Mouse (Mus musculus) MEL (cell line): ENCODE measurements at regions not wholly inside any gene's neighbourhood (a gene's known extent, or its start where the extent isn't known, plus 50 kb on each side); places are given as distances from the start of the nearest gene placed in this dataset.

Experiments
- DNase-seq: peaks from one replicate; pipeline ENCODE4 v3.0.0; 2011; ENCODE audit warnings: low read depth, low spot score
- H3K27ac ChIP-seq: 2 replicates; pipeline ENCODE4 v1.5.1; 2012; ENCODE audit warnings: low read depth, mild to moderate bottlenecking, control low read depth, low read length, moderate library complexity; ENCODE audit not compliant: control insufficient read depth
- H3K27me3 ChIP-seq, 2 experiments: fragments of 150-350 bp in 1 of 2; sonication (generic) in 1 of 2; 2 replicates each; pipeline ENCODE4 v1.6.1; 2012; ENCODE audit warnings: low read length in 2 of 2, mild to moderate bottlenecking in 2 of 2, improper control_type of control experiment in 1 of 2, moderate library complexity in 1 of 2; ENCODE audit not compliant: insufficient read depth in 2 of 2, control insufficient read depth in 1 of 2
- H3K36me3 ChIP-seq, 2 experiments: 2 replicates each; pipeline ENCODE4 v1.6.1; 2012 to 2014; ENCODE audit warnings: low read length in 2 of 2, improper control_type of control experiment in 1 of 2, inconsistent platforms in 1 of 2, mild to moderate bottlenecking in 1 of 2; ENCODE audit not compliant: insufficient read depth in 2 of 2, control insufficient read depth in 1 of 2
- H3K4me1 ChIP-seq, 2 experiments: fragments of 150-350 bp in 1 of 2; sonication (generic) in 1 of 2; 2 replicates each; pipeline ENCODE4 v1.6.1; 2012; ENCODE audit warnings: low read length in 2 of 2, improper control_type of control experiment in 1 of 2, mild to moderate bottlenecking in 1 of 2; ENCODE audit not compliant: insufficient read depth in 2 of 2, control insufficient read depth in 1 of 2
- H3K4me3 ChIP-seq, 2 experiments: fragments of 150-350 bp in 1 of 2; sonication (generic) in 1 of 2; 2 replicates each; pipeline ENCODE4 v1.5.1; 2012; ENCODE audit warnings: low read depth in 2 of 2, low read length in 2 of 2, mild to moderate bottlenecking in 2 of 2, moderate library complexity in 2 of 2, control low read depth in 1 of 2, improper control_type of control experiment in 1 of 2; ENCODE audit not compliant: control insufficient read depth in 1 of 2, insufficient read depth in 1 of 2
- H3K79me2 ChIP-seq: 2 replicates; pipeline ENCODE4 v1.6.1; 2012; ENCODE audit warnings: mild to moderate bottlenecking, low read length, moderate library complexity; ENCODE audit not compliant: control insufficient read depth, poor library complexity, insufficient read depth
- H3K9ac ChIP-seq: 2 replicates; pipeline ENCODE4 v1.6.1; 2012; ENCODE audit warnings: low read depth, mild to moderate bottlenecking, control low read depth, low read length, moderate library complexity; ENCODE audit not compliant: control insufficient read depth, poor library complexity, severe bottlenecking
- H3K9me3 ChIP-seq: fragments of 150-350 bp; sonication (generic); replicated peaks from 2 replicates; pipeline ENCODE4 v1.6.1; 2012; ENCODE audit warnings: mild to moderate bottlenecking, low read length, improper control_type of control experiment, moderate library complexity; ENCODE audit not compliant: insufficient read depth
- BHLHE40 ChIP-seq: IDR thresholded peaks from 2 replicates; pipeline ENCODE4 v1.6.1; 2012; ENCODE audit warnings: low read depth, mild to moderate bottlenecking, inconsistent platforms, low read length, improper control_type of control experiment, borderline replicate concordance
- ELF1 ChIP-seq: IDR thresholded peaks from 2 replicates; pipeline ENCODE4 v1.6.1; 2014; ENCODE audit warnings: low read depth, mild to moderate bottlenecking, inconsistent platforms, low read length, improper control_type of control experiment, moderate library complexity
- EP300 ChIP-seq, 2 experiments: IDR thresholded peaks; 2 replicates each; pipeline ENCODE4 v1.6.1; 2011; ENCODE audit warnings: improper control_type of control experiment in 2 of 2, low read length in 2 of 2, low read depth in 1 of 2, mild to moderate bottlenecking in 1 of 2
- ETS1 ChIP-seq: IDR thresholded peaks from 2 replicates; pipeline ENCODE4 v1.6.1; 2012; ENCODE audit warnings: low read depth, mild to moderate bottlenecking, inconsistent platforms, low read length, improper control_type of control experiment, moderate library complexity
- GATA1 ChIP-seq: IDR thresholded peaks from 2 replicates; pipeline ENCODE4 v1.6.1; 2011; ENCODE audit warnings: low read depth, low read length, improper control_type of control experiment
- MAX ChIP-seq: IDR thresholded peaks from 2 replicates; pipeline ENCODE4 v1.6.1; 2011; ENCODE audit warnings: low read length, improper control_type of control experiment
- MEF2A ChIP-seq: IDR thresholded peaks from 2 replicates; pipeline ENCODE4 v1.6.1; 2014; ENCODE audit warnings: low read depth, mild to moderate bottlenecking, inconsistent platforms, low read length, improper control_type of control experiment; ENCODE audit not compliant: poor library complexity, insufficient replicate concordance, severe bottlenecking; ENCODE audit errors: extremely low read depth
- POLR2AphosphoS5 ChIP-seq: IDR thresholded peaks from 2 replicates; pipeline ENCODE4 v1.6.1; 2012; ENCODE audit warnings: low read depth, borderline replicate concordance, mild to moderate bottlenecking, inconsistent platforms, low read length, moderate library complexity, mixed read lengths
- RAD21 ChIP-seq: IDR thresholded peaks from 2 replicates; pipeline ENCODE4 v1.6.1; 2011; ENCODE audit warnings: mild to moderate bottlenecking, low read depth, low read length, improper control_type of control experiment
- TAL1 ChIP-seq: IDR thresholded peaks from 2 replicates; pipeline ENCODE4 v1.6.1; 2012; ENCODE audit warnings: mild to moderate bottlenecking, inconsistent platforms, low read length, moderate library complexity, mixed read lengths
- TCF12 ChIP-seq: IDR thresholded peaks from 2 replicates; pipeline ENCODE4 v1.6.1; 2014; ENCODE audit warnings: low read depth, mild to moderate bottlenecking, inconsistent platforms, low read length, improper control_type of control experiment, moderate library complexity
- UBTF ChIP-seq: IDR thresholded peaks from 2 replicates; pipeline ENCODE4 v1.6.1; 2012; ENCODE audit warnings: low read depth, mild to moderate bottlenecking, inconsistent platforms, low read length, improper control_type of control experiment, moderate library complexity, borderline replicate concordance; ENCODE audit not compliant: insufficient read depth
- USF2 ChIP-seq, 2 experiments: IDR thresholded peaks; 2 replicates each; pipeline ENCODE4 v1.6.1; 2011 to 2012; ENCODE audit warnings: improper control_type of control experiment in 2 of 2, low read length in 2 of 2, borderline replicate concordance in 1 of 2, inconsistent platforms in 1 of 2, low read depth in 1 of 2, mild to moderate bottlenecking in 1 of 2; ENCODE audit not compliant: insufficient read depth in 1 of 2
- ZMIZ1 ChIP-seq: IDR thresholded peaks from 2 replicates; pipeline ENCODE4 v1.6.1; 2012; ENCODE audit warnings: low read depth, mild to moderate bottlenecking, inconsistent platforms, low read length, improper control_type of control experiment, moderate library complexity

- TF ChIP-seq ELF1 (no peak), BHLHE40 (no peak)
- H3K79me2 ChIP-seq, result no peaks in the 10 kb centered on the region
- H3K9ac ChIP-seq, result no peak overlapping the region
Observed at GRCm38 (mm10) chr5:44943023-44943921, 143.8 kb upstream of the Ldb2 start.

DNA sequence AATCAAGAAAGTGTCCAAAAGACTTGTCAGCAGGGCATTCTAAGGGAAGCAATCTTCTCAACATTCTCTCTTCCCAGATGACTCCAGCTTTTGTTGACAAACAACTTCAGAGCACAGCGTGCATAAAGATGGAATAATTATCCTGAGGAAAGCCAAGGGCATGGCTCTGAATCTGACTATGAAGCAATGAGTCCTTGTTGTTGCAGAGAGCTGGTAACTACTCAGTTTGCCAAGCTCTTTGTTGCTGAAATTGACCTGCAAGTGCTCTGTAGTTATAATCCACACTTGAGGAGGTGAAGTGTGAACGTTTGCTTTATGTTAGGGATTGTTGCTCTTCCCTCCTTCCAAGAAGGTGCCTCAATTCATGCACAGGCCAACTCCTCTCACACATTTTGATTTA, 143.1 kb upstream of the Ldb2 start:
- H3K4me1 ChIP-seq, result no peaks in the 10 kb centered on the region
- no peak overlapping the region for H3K4me3 ChIP-seq
- no peaks in the 10 kb centered on the region for H3K79me2 ChIP-seq
- H3K36me3 ChIP-seq, result no peaks in the 10 kb centered on the region
- no peak for TF ChIP-seq MAX
- no peak for TF ChIP-seq ETS1
- TF ChIP-seq TCF12, result no peak
- no peak for TF ChIP-seq UBTF
- no peak for TF ChIP-seq RAD21
- TF ChIP-seq ZMIZ1, result no peak
- TF ChIP-seq GATA1, result no peak
- no peak for TF ChIP-seq TAL1
- no peak for TF ChIP-seq USF2 (IDR thresholded peaks at IDR 0.05; ENCODE audit: borderline replicate concordance in 1 of 2, insufficient read depth in 1 of 2, low read depth in 1 of 2, low read length in 2 of 2)
- no peak for TF ChIP-seq POLR2AphosphoS5
- no peak for TF ChIP-seq EP300 (IDR thresholded peaks at IDR 0.05; ENCODE audit: low read depth in 1 of 2, low read length in 2 of 2)
- no peak for TF ChIP-seq MEF2A
- no peak for TF ChIP-seq BHLHE40
- DNase-seq, result no peak
- H3K27me3 ChIP-seq, result no peaks in the 10 kb centered on the region; a peak in 1 of 4 replicates
- H3K9me3 ChIP-seq, result no peaks in the 10 kb centered on the region
- H3K9ac ChIP-seq, result no peak overlapping the region
- no peak overlapping the region for H3K27ac ChIP-seq

More at GRCm38 (mm10) chr5:44943023-44943921, 143.8 kb upstream of the Ldb2 start:
- Histone ChIP-seq H3K27me3 (no peaks in the 10 kb centered on the region; a peak in 1 of 4 replicates), H3K36me3 (no peaks in the 10 kb centered on the region), H3K27ac (no peak overlapping the region), H3K4me1 (no peaks in the 10 kb centered on the region), H3K4me3 (no peak overlapping the region), H3K9me3 (no peaks in the 10 kb centered on the region)
- no peak for DNase-seq
